Mouse (Mus musculus) heart, postnatal 25 days (tissue): ENCODE data around the gene Eif3a. TPM values are rescaled to one million over a fixed set of nuclear protein-coding genes. Genes with fewer than 3 reads are reported as not detected.
A peak's percentile ranks its signal among the peaks of the same experiment; 100 is the strongest.

Source experiments
- DNase-seq: peaks from one replicate; pipeline ENCODE4 v3.0.0; 2022; ENCODE audit warnings: low spot score
- intact Hi-C: fragments of 180-260 bp; cut with DNase I; formaldehyde crosslinking; loops from one replicate; pipeline ENCODE4 v1.15.1; 2025
- microRNA-seq: library from miRNA; unstranded; fragments of <30 nt; microRNA quantifications from one replicate; pipeline ENCODE4 v1.2.0, GENCODE M21; 2022
- total RNA-seq, 2 experiments: library from RNA; stranded (reverse); gene quantifications; 2 replicates each; pipeline ENCODE4 v1.2.3; 2021

The Eif3a gene
- total RNA-seq, 2 experiments from 2014 or later = 103 to 106 TPM

GRCm38 (mm10) chr19:60773366-60773765 is 17.1 kb downstream of the Eif3a start:
- intact Hi-C loops = no loop called here
- no peak for DNase-seq

- intact Hi-C loops = no loop called here
- DNase-seq = no peak
Measured at GRCm38 (mm10) chr19:60758896-60759835, 31.3 kb downstream of the Eif3a start.

- DNase-seq = no peak
- intact Hi-C loops = no loop called here
Measured at GRCm38 (mm10) chr19:60757099-60757785, 33.2 kb downstream of the Eif3a start.

GRCm38 (mm10) chr19:60756192-60757098 is 34.0 kb downstream of the Eif3a start:
- intact Hi-C loops = no loop called here
- DNase-seq = peak; percentile 7

- DNase-seq = peak; percentile 73
- intact Hi-C loops = no loop called here
Measured at GRCm38 (mm10) chr19:60755438-60756191, 34.8 kb downstream of the Eif3a start, which contains the start of gene Nanos1. Nanos1 (plus strand) TSS chr19:60755987.

- intact Hi-C loops = no loop called here
- no peak for DNase-seq
Measured at GRCm38 (mm10) chr19:60747801-60748200, 42.7 kb downstream of the Eif3a start.

- intact Hi-C loops = no loop called here
- DNase-seq = no peak
Measured at GRCm38 (mm10) chr19:60743767-60744547, 46.5 kb downstream of the Eif3a start.

- no peak for DNase-seq
- intact Hi-C loops = no loop called here
Measured at GRCm38 (mm10) chr19:60740560-60740959, 49.9 kb downstream of the Eif3a start.

- intact Hi-C loops = no loop called here
- DNase-seq = no peak
Measured at GRCm38 (mm10) chr19:60731966-60732365, 58.5 kb downstream of the Eif3a start.

- intact Hi-C loops = no loop called here
- DNase-seq = no peak
Measured at GRCm38 (mm10) chr19:60731299-60731698, 59.2 kb downstream of the Eif3a start.

GRCm38 (mm10) chr19:60730281-60730852 is 60.1 kb downstream of the Eif3a start:
- DNase-seq = no peak
- intact Hi-C loops = no loop called here

GRCm38 (mm10) chr19:60716381-60716780 is 74.1 kb downstream of the Eif3a start:
- intact Hi-C loops = no loop called here
- DNase-seq = no peak

- intact Hi-C loops = no loop called here
Measured at GRCm38 (mm10) chr19:60712577-60712976, 77.9 kb downstream of the Eif3a start.

More at GRCm38 (mm10) chr19:60712577-60712976, 77.9 kb downstream of the Eif3a start:
- DNase-seq = no peak

Small RNA genes within 50 kb of the gene (microRNA-seq; reads per million reads assigned to microRNA genes)
- not detected for gene mmu-mir-3084-1

Other genes with a start within 250 kb of the Eif3a start
- gene Cacul1, start 209.6 kb downstream of the Eif3a start, total RNA-seq = 10 to 100 TPM; 27.6 to 28.5 TPM
- under 1 TPM; 0.11 to 0.29 TPM for gene Nanos1, start 34.7 kb downstream of the Eif3a start, total RNA-seq
- 10 to 100 TPM; 15.5 to 17.6 TPM for gene Fam45a, start 20.9 kb upstream of the Eif3a start, total RNA-seq
- 1 to 10 TPM; 6.5 to 7.7 TPM for gene Sfxn4, start 70.8 kb upstream of the Eif3a start, total RNA-seq
- gene Prdx3, start 83.9 kb upstream of the Eif3a start, total RNA-seq = 100 to 1,000 TPM; 362 to 371 TPM
- gene Grk5, start 99.1 kb upstream of the Eif3a start, total RNA-seq = 10 to 100 TPM; 20.6 to 25.6 TPM